Mouse (Mus musculus): Measurements from ENCODE around the gene Boc. TPM values are rescaled to one million over a fixed set of nuclear protein-coding genes. Genes with fewer than 3 reads are reported as not detected.

Boc gene
- polyA plus RNA-seq, 1 experiment from 2014 or later = 12.1 TPM

- Histone ChIP-seq H3K9me3 (ENCODE audit: control insufficient read depth, low read length) (no peaks in the 10 kb centered on the region), H3K27me3 (replicated peaks; ENCODE audit: control insufficient read depth, insufficient read depth, low read length) (no peaks in the 10 kb centered on the region), H3K4me1 (ENCODE audit: control insufficient read depth, insufficient read depth, low read depth, low read length) (peaks cover 19% of the 10 kb centered on the region), H3K4me3 (ENCODE audit: low read length) (peak overlapping the region; percentile 65), H3K4me2 (ENCODE audit: low read length) (peak overlapping the region; percentile 98), H3K27ac (ENCODE audit: low read depth, low read length) (peak overlapping the region; percentile 14; the same call in 1 of the 2 replicates), H3K9ac (ENCODE audit: low read depth, low read length) (peak overlapping the region; percentile 88; the same call in 1 of the 2 replicates), H3K36me3 (ENCODE audit: control insufficient read depth, insufficient read depth, low read length) (no peaks in the 10 kb centered on the region)
- ATAC-seq = no peak
- WGBS = 23% methylated on average over 9 of the region's 9 CpGs
Observed at GRCm38 (mm10) chr16:44555791-44556709, 2.6 kb downstream of the Boc start.

- peaks cover 37% of the 10 kb centered on the region for H3K4me1 ChIP-seq (ENCODE audit: control insufficient read depth, insufficient read depth, low read depth, low read length)
Observed at GRCm38 (mm10) chr16:44553861-44554260, 4.8 kb downstream of the Boc start.

GRCm38 (mm10) chr16:44552726-44553125 is 6.0 kb downstream of the Boc start:
- ATAC-seq = no peak
- Histone ChIP-seq H3K4me3 (ENCODE audit: low read length) (no peak overlapping the region), H3K4me2 (ENCODE audit: low read length) (peak overlapping the region; percentile 2; the same call in 1 of the 2 replicates), H3K4me1 (ENCODE audit: control insufficient read depth, insufficient read depth, low read depth, low read length) (peaks cover 36% of the 10 kb centered on the region), H3K27me3 (replicated peaks; ENCODE audit: control insufficient read depth, insufficient read depth, low read length) (no peaks in the 10 kb centered on the region), H3K9ac (ENCODE audit: low read depth, low read length) (no peak overlapping the region), H3K36me3 (ENCODE audit: control insufficient read depth, insufficient read depth, low read length) (no peaks in the 10 kb centered on the region), H3K9me3 (ENCODE audit: control insufficient read depth, low read length) (no peaks in the 10 kb centered on the region), H3K27ac (ENCODE audit: low read depth, low read length) (no peak overlapping the region)
- 79% methylated on average over 5 of the region's 5 CpGs for WGBS

More at GRCm38 (mm10) chr16:44553861-44554260, 4.8 kb downstream of the Boc start:
- no peaks in the 10 kb centered on the region for H3K36me3 ChIP-seq (ENCODE audit: control insufficient read depth, insufficient read depth, low read length)
- 38% methylated on average over 8 of the region's 8 CpGs for WGBS
- H3K4me3 ChIP-seq (ENCODE audit: low read length) = no peak overlapping the region
- H3K27ac ChIP-seq (ENCODE audit: low read depth, low read length) = no peak overlapping the region; the same call in 1 of the 2 replicates
- no peak for ATAC-seq
- peak overlapping the region; percentile 45 for H3K4me2 ChIP-seq (ENCODE audit: low read length)
- no peaks in the 10 kb centered on the region for H3K27me3 ChIP-seq (replicated peaks; ENCODE audit: control insufficient read depth, insufficient read depth, low read length)
- no peaks in the 10 kb centered on the region for H3K9me3 ChIP-seq (ENCODE audit: control insufficient read depth, low read length)
- H3K9ac ChIP-seq (ENCODE audit: low read depth, low read length) = peak overlapping the region; percentile 31; the same call in 1 of the 2 replicates

- Histone ChIP-seq H3K9me3 (ENCODE audit: control insufficient read depth, low read length) (no peaks in the 10 kb centered on the region), H3K4me1 (ENCODE audit: control insufficient read depth, insufficient read depth, low read depth, low read length) (peaks cover 39% of the 10 kb centered on the region), H3K27me3 (replicated peaks; ENCODE audit: control insufficient read depth, insufficient read depth, low read length) (no peaks in the 10 kb centered on the region), H3K27ac (ENCODE audit: low read depth, low read length) (peak overlapping the region; percentile 66), H3K4me3 (ENCODE audit: low read length) (no peak overlapping the region), H3K36me3 (ENCODE audit: control insufficient read depth, insufficient read depth, low read length) (no peaks in the 10 kb centered on the region), H3K4me2 (ENCODE audit: low read length) (peak overlapping the region; percentile 6; the same call in 1 of the 2 replicates), H3K9ac (ENCODE audit: low read depth, low read length) (peak overlapping the region; percentile 14; the same call in 1 of the 2 replicates)
- 41% methylated on average over 2 of the region's 2 CpGs for WGBS
- ATAC-seq = peak; percentile 25
Observed at GRCm38 (mm10) chr16:44552036-44552435, 6.7 kb downstream of the Boc start.

GRCm38 (mm10) chr16:44551491-44551890 is 7.2 kb downstream of the Boc start:
- Histone ChIP-seq H3K36me3 (ENCODE audit: control insufficient read depth, insufficient read depth, low read length) (no peaks in the 10 kb centered on the region), H3K9ac (ENCODE audit: low read depth, low read length) (no peak overlapping the region), H3K9me3 (ENCODE audit: control insufficient read depth, low read length) (no peaks in the 10 kb centered on the region), H3K27ac (ENCODE audit: low read depth, low read length) (peak overlapping the region; percentile 66), H3K4me1 (ENCODE audit: control insufficient read depth, insufficient read depth, low read depth, low read length) (peaks cover 42% of the 10 kb centered on the region), H3K4me2 (ENCODE audit: low read length) (no peak overlapping the region; the same call in 1 of the 2 replicates), H3K27me3 (replicated peaks; ENCODE audit: control insufficient read depth, insufficient read depth, low read length) (no peaks in the 10 kb centered on the region), H3K4me3 (ENCODE audit: low read length) (no peak overlapping the region)
- WGBS = 38% methylated on average over 5 of the region's 5 CpGs
- peak; percentile 37; the same call in 1 of the 2 replicates for ATAC-seq

GRCm38 (mm10) chr16:44550843-44551242 is 7.9 kb downstream of the Boc start:
- no peaks in the 10 kb centered on the region for H3K36me3 ChIP-seq (ENCODE audit: control insufficient read depth, insufficient read depth, low read length)
- peak overlapping the region; percentile 38 for H3K9ac ChIP-seq (ENCODE audit: low read depth, low read length)
- H3K4me3 ChIP-seq (ENCODE audit: low read length) = no peak overlapping the region
- peak overlapping the region; percentile 51 for H3K27ac ChIP-seq (ENCODE audit: low read depth, low read length)
- peaks cover 42% of the 10 kb centered on the region for H3K4me1 ChIP-seq (ENCODE audit: control insufficient read depth, insufficient read depth, low read depth, low read length)
- H3K9me3 ChIP-seq (ENCODE audit: control insufficient read depth, low read length) = no peaks in the 10 kb centered on the region
- no peaks in the 10 kb centered on the region for H3K27me3 ChIP-seq (replicated peaks; ENCODE audit: control insufficient read depth, insufficient read depth, low read length)
- peak; percentile 19; the same call in 1 of the 2 replicates for ATAC-seq
- peak overlapping the region; percentile 31 for H3K4me2 ChIP-seq (ENCODE audit: low read length)
- WGBS = 17% methylated on average over 5 of the region's 5 CpGs

- H3K36me3 ChIP-seq (ENCODE audit: control insufficient read depth, insufficient read depth, low read length) = no peaks in the 10 kb centered on the region
- 42% methylated on average over 7 of the region's 7 CpGs for WGBS
- no peak overlapping the region for H3K9ac ChIP-seq (ENCODE audit: low read depth, low read length)
- peak overlapping the region; percentile 31; the same call in 1 of the 2 replicates for H3K4me2 ChIP-seq (ENCODE audit: low read length)
- H3K4me1 ChIP-seq (ENCODE audit: control insufficient read depth, insufficient read depth, low read depth, low read length) = peaks cover 47% of the 10 kb centered on the region
- no peaks in the 10 kb centered on the region for H3K9me3 ChIP-seq (ENCODE audit: control insufficient read depth, low read length)
- H3K27ac ChIP-seq (ENCODE audit: low read depth, low read length) = peak overlapping the region; percentile 51
- no peak overlapping the region for H3K4me3 ChIP-seq (ENCODE audit: low read length)
- no peak; the same call in 1 of the 2 replicates for ATAC-seq
- H3K27me3 ChIP-seq (replicated peaks; ENCODE audit: control insufficient read depth, insufficient read depth, low read length) = no peaks in the 10 kb centered on the region
Observed at GRCm38 (mm10) chr16:44549867-44550679, 8.6 kb downstream of the Boc start.

- Histone ChIP-seq H3K27me3 (replicated peaks; ENCODE audit: control insufficient read depth, insufficient read depth, low read length) (no peaks in the 10 kb centered on the region), H3K4me1 (ENCODE audit: control insufficient read depth, insufficient read depth, low read depth, low read length) (peaks cover 52% of the 10 kb centered on the region), H3K9me3 (ENCODE audit: control insufficient read depth, low read length) (no peaks in the 10 kb centered on the region), H3K36me3 (ENCODE audit: control insufficient read depth, insufficient read depth, low read length) (no peaks in the 10 kb centered on the region), H3K4me2 (ENCODE audit: low read length) (no peak overlapping the region), H3K9ac (ENCODE audit: low read depth, low read length) (no peak overlapping the region), H3K27ac (ENCODE audit: low read depth, low read length) (peak overlapping the region; percentile 5; the same call in 1 of the 2 replicates), H3K4me3 (ENCODE audit: low read length) (no peak overlapping the region)
- ATAC-seq = no peak
- WGBS = 79% methylated on average over 6 of the region's 6 CpGs
Observed at GRCm38 (mm10) chr16:44549381-44549780, 9.3 kb downstream of the Boc start.

All from hindbrain, embryonic 16.5 days (tissue).